In the genomic region with DNA sequence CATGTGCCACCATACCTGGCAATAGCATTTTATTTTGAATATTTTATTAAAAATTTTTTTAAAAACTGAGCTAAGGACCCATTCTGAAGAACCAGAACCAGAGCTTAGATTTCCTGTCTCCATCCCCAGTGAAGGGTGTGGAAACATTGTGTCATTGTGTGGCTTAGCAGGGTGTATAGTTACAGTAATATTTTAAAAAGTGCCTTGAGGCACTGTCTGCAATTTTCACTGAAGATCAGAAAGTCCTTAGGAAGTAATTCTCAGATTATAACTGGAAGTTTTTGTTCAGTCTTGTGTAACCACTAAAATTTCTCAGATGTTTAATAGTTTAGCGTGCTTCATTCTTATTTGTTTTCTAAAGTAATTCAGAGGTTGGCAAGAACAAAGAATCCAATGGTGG, we compare ENCODE assay signal across 20 mouse cellular contexts. TPM values are rescaled to one million over a fixed set of nuclear protein-coding genes. Genes with fewer than 3 reads are reported as not detected.
DNase-seq lines count a peak whose midpoint lies in the region; ATAC-seq lines count a peak whose summit lies in the region.
"Had no signal": no experiment of that assay in that cellular context is flagged by ENCODE, and none has a peak within 500 bp of the region (broad histone marks: within the 10 kb centered on the region; RNA-seq: fewer than 3 reads in every experiment).

No protein-coding gene starts in this region.

- H3K4me3 ChIP-seq in kidney, embryonic 15.5 days (replicated peaks): no peak overlapping the region
- no peak overlapping the region for H3K4me3 ChIP-seq in kidney, embryonic 14.5 days (ENCODE audit: low read length)
- H3K4me3 ChIP-seq in megakaryocyte, embryonic 14.5 days (replicated peaks): peak overlapping the region; percentile 18
- no peak overlapping the region for H3K4me3 ChIP-seq in heart, embryonic 10.5 days
- no peak overlapping the region for H3K4me3 ChIP-seq in intestine, embryonic 16.5 days (ENCODE audit: low read length)
- H3K4me3 ChIP-seq: erythroblast, embryonic 14.5 days; midbrain, embryonic 15.5 days had no signal

- H3K4me1 ChIP-seq in kidney, embryonic 15.5 days: peaks cover 46% of the 10 kb centered on the region
- H3K4me1 ChIP-seq in kidney, embryonic 14.5 days (ENCODE audit: control insufficient read depth, insufficient read depth, low read length): peaks cover 15% of the 10 kb centered on the region; the same call in 1 of the 2 replicates
- peaks cover 89% of the 10 kb centered on the region for H3K4me1 ChIP-seq in megakaryocyte, embryonic 14.5 days
- peaks cover 19% of the 10 kb centered on the region; the same call in 1 of the 2 replicates for H3K4me1 ChIP-seq in heart, embryonic 10.5 days
- H3K4me1 ChIP-seq in intestine, embryonic 16.5 days (ENCODE audit: control insufficient read depth, insufficient read depth, low read length): peaks cover 16% of the 10 kb centered on the region

- H3K9me3 ChIP-seq in kidney, embryonic 15.5 days (replicated peaks): no peaks in the 10 kb centered on the region
- H3K9me3 ChIP-seq in kidney, embryonic 14.5 days (ENCODE audit: control insufficient read depth, low read length): no peaks in the 10 kb centered on the region
- no peaks in the 10 kb centered on the region for H3K9me3 ChIP-seq in megakaryocyte, embryonic 14.5 days
- H3K9me3 ChIP-seq in heart, embryonic 10.5 days: 0 out of 2 replicates have a peak, but pooled peaks cover 3% of the 10 kb centered on the region
- no peaks in the 10 kb centered on the region for H3K9me3 ChIP-seq in intestine, embryonic 16.5 days (ENCODE audit: control insufficient read depth, low read length)
- H3K9me3 ChIP-seq: midbrain, embryonic 15.5 days had no signal

- DNase-seq in induced T-regulatory cell, adult 2 months (ENCODE audit: low read depth): peak; percentile 16
- no peak for DNase-seq in heart, embryonic 10.5 days (ENCODE audit: low spot score)
- no peak for DNase-seq in left cerebral cortex, adult 8-10 months (ENCODE audit: low spot score in 2 of 2)
- DNase-seq: adrenal gland, postnatal 25 days; cerebellum, adult 11-12 months; cerebellum, postnatal 25 days; embryo, embryonic 11 days; gastrocnemius, postnatal 36 days; kidney, adult 2 months; lung, postnatal 10 days had no signal

- H3K36me3 ChIP-seq in kidney, embryonic 15.5 days: peaks cover 5% of the 10 kb centered on the region; the same call in 1 of the 2 replicates
- H3K36me3 ChIP-seq in kidney, embryonic 14.5 days (ENCODE audit: control insufficient read depth, insufficient read depth, low read length): no peaks in the 10 kb centered on the region
- H3K36me3 ChIP-seq in megakaryocyte, embryonic 14.5 days (replicated peaks; ENCODE audit: low read length): peaks cover 29% of the 10 kb centered on the region
- no peaks in the 10 kb centered on the region for H3K36me3 ChIP-seq in heart, embryonic 10.5 days
- H3K36me3 ChIP-seq in intestine, embryonic 16.5 days (ENCODE audit: control insufficient read depth, insufficient read depth, low read length): no peaks in the 10 kb centered on the region
- H3K36me3 ChIP-seq: midbrain, embryonic 15.5 days had no signal

- ATAC-seq in kidney, embryonic 15.5 days (replicated peaks; ENCODE audit: low FRiP score): no peak
- no peak for ATAC-seq in kidney, embryonic 14.5 days (ENCODE audit: low FRiP score, low TSS enrichment)
- no peak for ATAC-seq in megakaryocyte, adult 5-6 weeks (ENCODE audit: poor library complexity, severe bottlenecking)
- ATAC-seq in intestine, embryonic 16.5 days: no peak
- ATAC-seq: forebrain, embryonic 16.5 days; hindbrain, embryonic 16.5 days; midbrain, embryonic 15.5 days had no signal

- H3K4me2 ChIP-seq in kidney, embryonic 15.5 days: no peak overlapping the region
- H3K4me2 ChIP-seq in kidney, embryonic 14.5 days (replicated peaks; ENCODE audit: low read depth, low read length): no peak overlapping the region
- H3K4me2 ChIP-seq in intestine, embryonic 16.5 days (ENCODE audit: low read depth, low read length): no peak overlapping the region
- H3K4me2 ChIP-seq: midbrain, embryonic 15.5 days had no signal

- 0 out of 2 replicates have a peak overlapping the region, but pooled peaks have one; percentile 19 for H3K27ac ChIP-seq in kidney, embryonic 15.5 days
- H3K27ac ChIP-seq in kidney, embryonic 14.5 days (ENCODE audit: low read depth, low read length): no peak overlapping the region
- no peak overlapping the region for H3K27ac ChIP-seq in heart, embryonic 10.5 days
- no peak overlapping the region for H3K27ac ChIP-seq in intestine, embryonic 16.5 days (ENCODE audit: low read length)
- H3K27ac ChIP-seq: midbrain, embryonic 15.5 days had no signal

- H3K27me3 ChIP-seq in kidney, embryonic 15.5 days: no peaks in the 10 kb centered on the region
- H3K27me3 ChIP-seq in kidney, embryonic 14.5 days (ENCODE audit: control insufficient read depth, insufficient read depth, low read length): no peaks in the 10 kb centered on the region
- H3K27me3 ChIP-seq in megakaryocyte, embryonic 14.5 days (replicated peaks): no peaks in the 10 kb centered on the region
- no peaks in the 10 kb centered on the region for H3K27me3 ChIP-seq in heart, embryonic 10.5 days (ENCODE audit: insufficient read depth, poor library complexity, severe bottlenecking)
- H3K27me3 ChIP-seq in intestine, embryonic 16.5 days (replicated peaks; ENCODE audit: control insufficient read depth, insufficient read depth, low read length): no peaks in the 10 kb centered on the region
- H3K27me3 ChIP-seq: midbrain, embryonic 15.5 days had no signal

- no peak overlapping the region for H3K9ac ChIP-seq in kidney, embryonic 15.5 days
- no peak overlapping the region for H3K9ac ChIP-seq in kidney, embryonic 14.5 days (ENCODE audit: low read depth, low read length)
- H3K9ac ChIP-seq in intestine, embryonic 16.5 days (ENCODE audit: low read depth, low read length): no peak overlapping the region
- H3K9ac ChIP-seq: liver, embryonic 14.5 days; midbrain, embryonic 15.5 days had no signal

- 73% methylated on average over 1 of the region's 1 CpGs for WGBS in kidney, embryonic 15.5 days
- whole genome bisulfite sequencing in kidney, embryonic 14.5 days: 71% methylated on average over 1 of the region's 1 CpGs
- WGBS in heart, embryonic 10.5 days: 94% methylated on average over 1 of the region's 1 CpGs
- 79% methylated on average over 1 of the region's 1 CpGs for WGBS in intestine, embryonic 16.5 days

RNA-seq across cellular contexts. Expression of a gene that starts 11.1 kb away (rescaled TPM):
- 70.7 and 75.3 TPM in 2 replicates for polyA plus RNA-seq in kidney, embryonic 15.5 days (2015; fragmentation: Nextera tagmentation; extraction: Ambion mirVana)
- polyA plus RNA-seq in kidney, embryonic 14.5 days (2014; fragmentation: Nextera tagmentation; extraction: Ambion mirVana): 54.9 and 93.2 TPM in 2 replicates
- polyA plus RNA-seq in megakaryocyte, embryonic 14.5 days (2012; ENCODE audit: insufficient read depth, low replicate concordance): 7.6 TPM in 2 replicates
- 21.7 and 25.3 TPM in 2 replicates for total RNA-seq in megakaryocyte, adult 5-6 weeks (2015)
- 31.4 and 38.1 TPM in 2 replicates for total RNA-seq in megakaryocyte, adult 5-6 weeks (2017)
- 20.9 and 24.2 TPM in 2 replicates for polyA plus RNA-seq in heart, embryonic 10.5 days (2016; fragmentation: Nextera tagmentation; extraction: Ambion mirVana)
- polyA plus RNA-seq in intestine, embryonic 16.5 days (2015; fragmentation: Nextera tagmentation; extraction: Ambion mirVana): 19.2 and 22.7 TPM in 2 replicates
- 10 to 100 TPM; 72.6 to 86.2 (median 78.6) TPM for total RNA-seq in left cerebral cortex, adult 8-10 months (2022)
